Mouse (Mus musculus): ENCODE data around the gene Exd1. TPM values are rescaled to one million over a fixed set of nuclear protein-coding genes. Genes with fewer than 3 reads are reported as not detected.

Gene Exd1
- under 1 TPM; 0.57 to 0.98 TPM for total RNA-seq (2021)

DNA sequence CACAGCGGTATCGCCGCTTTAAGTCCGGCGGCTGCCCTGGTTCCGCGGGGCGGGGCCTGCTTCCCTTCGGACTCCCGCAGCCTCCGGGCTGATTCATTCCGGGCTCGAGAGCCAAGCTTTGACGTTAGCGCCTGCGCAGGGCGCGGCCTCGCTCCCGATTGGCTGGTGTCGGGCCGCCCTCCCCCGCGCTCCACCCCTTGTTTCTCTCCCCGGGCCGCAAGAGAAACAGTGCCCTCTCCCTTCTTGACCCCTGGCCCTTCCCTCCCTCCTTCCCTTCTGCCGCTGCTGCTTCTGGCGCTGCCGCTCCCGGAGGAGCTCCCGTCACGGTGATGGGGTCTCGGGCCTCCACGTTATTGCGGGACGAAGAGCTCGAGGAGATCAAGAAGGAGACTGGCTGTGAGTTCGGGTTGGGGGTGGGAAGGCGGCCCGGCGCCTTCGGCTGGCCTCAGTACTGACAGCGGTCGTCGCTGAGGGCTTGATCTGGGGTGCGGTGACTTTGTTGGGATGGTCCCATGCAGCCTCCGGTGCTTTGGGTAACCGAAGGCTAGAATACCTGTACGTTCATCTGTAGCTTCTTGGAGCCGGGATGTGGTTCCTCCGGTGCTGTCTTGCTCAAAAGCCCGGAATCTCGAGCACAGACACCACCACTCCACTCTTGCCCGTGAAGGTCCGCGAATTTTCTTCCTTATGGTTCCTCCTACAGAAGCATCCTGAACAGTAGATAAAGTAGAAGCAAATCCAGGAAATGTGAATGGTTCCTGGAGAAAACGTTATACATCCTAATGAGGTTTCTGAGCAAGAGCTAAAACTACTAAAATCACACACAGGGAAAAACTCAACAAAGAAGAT, at the start of gene Exd1, which contains the start of gene Chp1:
TSS of gene Exd1 (minus strand) at position 106 of the 849 bp plus-strand sequence.
TSS of gene Chp1 (plus strand) at position 176 of the 849 bp plus-strand sequence.
- DNase-seq (ENCODE audit: low spot score in 2 of 2), result peak; percentile 98 to 99
- intact Hi-C loops (cut with DNase I), result loop anchor here (1.0 kb wide), 2 partner anchors 47 to 70 kb away; partner anchors contain the start of gene Ino80

DNA sequence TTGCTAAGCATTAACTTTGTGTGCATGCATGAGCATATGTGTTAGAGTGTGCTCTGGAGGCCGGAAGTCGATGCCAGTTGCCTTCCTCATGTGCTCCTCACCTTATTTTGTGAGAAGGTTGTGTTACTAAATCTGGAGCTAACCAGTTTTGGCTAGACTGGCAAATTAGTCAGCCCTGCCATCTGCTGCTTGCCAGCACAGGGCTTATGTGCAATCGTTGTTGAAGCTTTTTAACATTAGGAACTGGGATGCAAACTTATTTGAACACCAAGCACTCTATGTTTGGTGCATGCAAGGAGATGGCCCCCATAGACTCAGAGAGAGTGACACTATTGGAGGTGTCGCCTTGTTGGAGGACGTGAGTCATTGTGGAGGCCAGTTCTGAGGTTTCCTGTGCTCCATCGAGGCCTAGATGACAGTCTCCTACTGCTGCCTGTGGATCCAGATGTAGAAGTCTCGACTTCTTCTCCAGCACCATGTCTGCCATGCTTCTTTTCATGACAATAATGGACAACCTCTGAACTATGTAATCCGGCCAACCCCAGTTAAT, 49.4 kb upstream of the Exd1 start:
- peak; percentile 41 to 68 for DNase-seq (ENCODE audit: low spot score in 2 of 2)
- intact Hi-C loops (cut with DNase I), result no loop called here

DNA sequence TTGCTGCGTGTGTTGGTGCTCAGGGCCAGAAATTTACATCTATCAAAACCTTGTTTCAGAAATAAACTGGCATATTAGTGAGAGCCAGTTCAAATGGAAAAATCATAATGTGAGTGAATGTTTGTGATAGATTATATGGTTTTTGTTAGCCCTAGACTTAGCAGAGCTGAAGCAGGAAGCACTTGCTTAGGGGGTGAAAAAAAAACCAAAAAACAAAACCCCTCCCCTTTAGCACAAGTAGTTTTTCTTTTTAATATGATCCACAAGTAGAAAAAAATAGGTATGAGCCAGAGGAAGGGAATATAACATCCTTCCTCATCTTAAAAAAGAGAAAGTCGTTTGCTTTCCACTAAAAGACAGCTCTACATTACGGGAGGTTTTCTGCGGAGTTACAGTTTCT, 47.9 kb upstream of the Exd1 start:
- intact Hi-C loops (cut with DNase I), result no loop called here
- no peak for DNase-seq (ENCODE audit: low spot score in 2 of 2)

DNA sequence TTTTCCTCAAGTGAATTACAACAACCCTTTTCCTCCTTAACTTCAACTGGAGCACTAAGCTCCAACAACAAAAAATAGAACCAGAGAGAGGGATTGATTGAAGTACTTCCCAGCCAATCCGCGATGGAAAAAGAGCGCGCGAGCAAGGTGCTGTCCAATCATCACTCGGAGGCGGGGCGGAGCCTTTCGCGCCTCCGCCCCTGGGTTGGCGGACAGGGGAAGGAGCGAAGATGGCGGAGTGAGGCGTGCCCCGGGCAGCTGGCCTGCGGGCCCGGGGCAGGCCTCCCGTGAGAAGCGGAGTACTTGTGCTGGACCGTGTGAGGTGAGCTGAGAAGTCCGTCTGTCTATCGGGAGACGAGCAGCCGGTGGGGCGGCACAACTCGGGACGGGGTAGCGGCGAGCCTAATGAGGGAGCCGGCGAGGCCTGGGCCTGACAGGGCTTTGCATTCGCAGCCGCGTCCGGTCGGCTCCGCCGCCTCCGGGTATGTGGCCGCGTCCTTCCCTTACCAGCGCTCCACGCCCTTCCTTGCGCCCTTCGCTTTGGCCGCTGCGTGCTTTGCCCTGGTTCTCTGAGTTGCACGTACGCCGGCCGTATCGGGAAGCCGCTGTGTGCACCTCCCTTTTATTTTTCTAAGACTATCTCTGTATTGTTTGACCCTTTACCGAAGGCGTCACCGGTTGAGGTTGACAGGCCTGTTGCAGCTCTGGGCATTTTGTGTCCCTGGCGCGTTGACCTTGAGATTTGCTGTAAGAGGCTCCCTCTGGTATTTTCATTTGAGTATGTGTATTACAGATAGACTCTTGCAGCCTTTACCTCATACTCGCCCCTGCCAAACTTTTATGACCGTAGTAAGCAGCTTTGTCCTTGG, 46.9 kb upstream of the Exd1 start:
- DNase-seq (ENCODE audit: low spot score in 2 of 2), result peak; percentile 98 to 99
- intact Hi-C loops (cut with DNase I), result loop anchor here (1.0 to 5.0 kb wide), 3 partner anchors 47 to 117 kb away; partner anchors contain the start of genes Chp1, Exd1 and Ino80

DNA sequence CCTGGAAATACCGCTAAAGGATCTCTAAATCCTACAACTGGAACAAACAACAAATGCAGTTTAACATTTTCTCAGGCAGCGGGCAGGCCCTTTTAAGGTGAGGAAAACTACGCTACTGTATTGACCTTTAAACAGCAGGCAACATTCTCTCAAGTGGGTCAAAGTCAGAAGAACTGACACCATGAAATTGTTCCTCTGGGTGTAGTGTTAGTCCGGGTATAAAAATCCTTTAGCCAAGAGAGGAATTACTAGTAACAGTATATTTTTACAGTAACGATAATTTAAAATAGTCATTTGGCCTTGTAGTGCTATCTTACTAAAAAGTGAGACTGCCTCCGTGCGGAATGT, 46.3 kb upstream of the Exd1 start:
- intact Hi-C loops (cut with DNase I), result loop anchor here (1.0 to 5.0 kb wide), 3 partner anchors 46 to 116 kb away; partner anchors contain the start of genes Chp1, Exd1 and Ino80
- DNase-seq (ENCODE audit: low spot score in 2 of 2), result no peak

DNA sequence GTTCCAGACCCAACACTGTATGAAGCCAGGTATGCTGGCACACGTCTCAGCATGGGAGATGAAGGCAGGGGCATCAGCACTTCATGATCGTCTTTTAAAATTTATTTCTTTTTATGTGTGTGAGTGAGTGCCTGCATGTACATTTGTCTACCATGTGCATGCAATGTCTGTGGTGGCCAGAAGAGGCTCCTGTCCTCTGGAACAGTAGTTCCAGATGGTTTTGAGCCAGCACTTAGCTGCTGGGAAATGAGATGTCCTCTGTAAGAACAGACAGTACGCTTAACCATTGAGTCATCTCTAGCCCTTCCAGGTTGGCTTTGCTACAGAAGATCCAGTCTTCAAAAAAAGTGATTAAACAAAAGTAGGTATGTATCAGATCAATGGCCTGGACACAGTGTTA, 43.8 kb upstream of the Exd1 start:
- no peak for DNase-seq (ENCODE audit: low spot score in 2 of 2)
- intact Hi-C loops (cut with DNase I), result loop anchor here (5.0 kb wide), 2 partner anchors 81 to 114 kb away; partner anchors contain the start of gene Ino80

DNA sequence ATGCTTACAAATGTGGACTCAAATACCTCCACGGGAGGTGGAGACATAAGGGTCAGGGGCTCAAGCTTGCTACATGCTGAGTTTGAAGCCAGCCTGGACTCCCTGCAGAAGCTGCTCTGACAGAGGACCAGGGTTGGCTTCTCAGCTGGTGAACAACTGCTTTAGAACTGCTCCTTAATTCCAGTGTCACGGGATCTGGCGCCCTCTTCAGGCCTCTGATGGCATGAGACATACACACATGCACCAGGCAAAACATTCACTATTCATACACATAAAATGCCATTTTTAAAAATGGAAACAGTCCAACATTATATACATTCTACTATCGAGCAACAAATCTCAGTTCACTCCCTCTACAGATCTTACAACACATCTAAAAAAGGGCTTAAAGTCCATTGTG, 40.0 kb upstream of the Exd1 start:
- intact Hi-C loops (cut with DNase I), result no loop called here
- peak; percentile 21 for DNase-seq (ENCODE audit: low spot score in 2 of 2)

DNA sequence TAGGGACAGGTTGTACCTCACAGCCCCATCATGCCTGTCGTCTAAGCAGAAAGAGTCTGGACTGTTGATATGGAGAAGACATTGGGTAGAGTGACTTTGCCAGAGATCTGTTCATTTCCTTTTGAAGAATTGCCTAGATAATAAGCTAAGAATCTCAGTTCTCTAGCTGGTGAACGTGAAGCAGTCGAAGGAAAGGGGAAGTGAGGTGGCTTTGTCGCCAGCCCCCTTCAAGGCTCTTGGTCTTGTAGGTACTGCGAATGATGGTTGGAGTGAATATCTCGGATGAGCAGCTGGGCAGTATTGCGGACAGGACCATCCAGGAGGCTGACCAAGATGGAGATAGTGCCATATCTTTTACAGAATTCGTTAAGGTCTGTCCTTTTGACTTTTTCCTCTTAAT, 36.9 kb upstream of the Exd1 start:
- intact Hi-C loops (cut with DNase I), result no loop called here
- no peak for DNase-seq (ENCODE audit: low spot score in 2 of 2)

DNA sequence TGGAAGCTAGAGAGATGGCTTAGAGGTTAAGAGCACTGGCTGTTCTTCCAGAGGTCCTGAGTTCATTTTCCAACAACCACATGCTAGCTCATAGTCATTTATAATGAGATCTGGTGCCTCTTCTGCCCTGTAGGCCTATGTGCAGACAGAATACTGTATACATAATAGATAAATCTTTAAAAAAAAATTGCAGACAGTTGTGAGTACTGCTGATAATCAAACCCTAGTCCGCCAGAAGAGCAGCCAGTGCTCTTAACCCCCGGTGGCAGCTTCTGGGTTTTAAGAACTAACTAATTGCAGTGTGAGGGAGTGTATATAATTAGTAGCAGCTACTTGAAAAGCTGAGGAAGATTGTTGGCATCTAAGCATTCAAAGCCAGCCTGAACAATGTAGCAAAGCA, 36.0 kb upstream of the Exd1 start:
- no peak for DNase-seq (ENCODE audit: low spot score in 2 of 2)
- intact Hi-C loops (cut with DNase I), result no loop called here

DNA sequence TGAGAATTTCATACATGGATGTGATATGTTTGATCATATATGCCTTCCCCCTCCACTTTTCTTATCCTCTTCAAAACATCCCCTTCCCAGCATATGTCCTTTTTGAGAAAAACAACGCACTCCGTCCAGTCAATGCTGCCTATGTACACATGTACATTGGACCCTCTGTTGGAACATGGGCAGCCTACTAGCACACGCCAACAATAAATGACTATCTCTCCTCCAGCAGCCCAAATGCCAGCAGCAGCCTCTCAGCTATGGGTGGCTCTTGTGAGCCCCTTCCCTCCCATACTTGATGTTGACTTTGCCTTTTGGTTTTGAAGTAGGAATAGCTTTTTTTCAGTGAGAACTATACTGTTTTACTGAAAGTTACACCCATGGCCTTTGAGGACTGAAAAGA, 34.1 kb upstream of the Exd1 start:
- DNase-seq (ENCODE audit: low spot score in 2 of 2), result no peak
- intact Hi-C loops (cut with DNase I), result no loop called here

DNA sequence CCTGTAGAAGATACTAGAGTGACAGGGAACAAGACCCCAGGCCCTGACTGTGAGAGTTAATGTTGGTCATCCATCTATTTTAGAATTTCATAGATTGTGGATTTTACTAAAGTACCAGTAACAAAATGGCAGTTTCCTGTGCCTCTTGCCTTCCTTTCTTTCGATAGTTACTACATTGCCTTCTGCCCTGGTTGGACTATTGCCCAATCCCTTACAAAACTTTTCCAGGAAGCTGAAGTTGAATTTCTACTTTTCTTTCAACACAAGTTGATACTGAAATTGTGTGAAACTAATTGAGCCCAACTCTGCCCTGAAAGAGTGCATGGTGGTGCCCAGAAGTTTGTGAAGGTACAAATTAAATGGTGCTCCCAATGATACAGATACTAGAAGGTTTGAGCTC, 25.0 kb upstream of the Exd1 start:
- DNase-seq (ENCODE audit: low spot score in 2 of 2), result no peak
- intact Hi-C loops (cut with DNase I), result no loop called here

DNA sequence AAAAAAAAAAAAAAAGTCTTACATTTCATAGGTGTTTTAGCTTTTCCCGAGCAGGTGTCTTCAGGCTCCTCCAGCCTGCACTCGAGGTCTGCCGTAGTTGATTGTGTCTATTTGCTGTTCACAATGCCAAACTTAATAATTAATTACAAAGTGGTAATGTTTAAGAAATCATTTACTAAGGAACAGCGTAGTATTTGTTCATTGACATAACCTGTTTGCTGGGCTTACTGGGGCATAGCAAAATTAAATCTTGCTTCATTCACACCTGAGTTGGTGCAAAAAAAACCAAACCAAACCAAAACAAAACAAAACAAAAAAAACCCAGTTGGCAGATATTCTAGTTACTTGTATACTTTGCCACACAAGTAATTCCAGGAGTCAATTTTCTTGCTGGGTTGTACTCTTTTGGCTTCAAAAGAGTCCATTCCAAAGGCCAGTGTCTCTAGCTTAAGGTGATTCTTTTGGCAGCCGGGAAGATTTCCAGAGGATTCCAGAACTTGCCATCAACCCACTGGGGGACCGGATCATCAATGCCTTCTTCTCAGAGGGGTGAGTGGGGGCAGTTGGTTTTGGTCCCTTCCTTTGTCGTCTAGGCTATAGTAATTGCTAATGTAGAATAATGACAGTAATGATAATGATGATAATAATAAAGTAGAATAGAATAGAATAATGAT, 18.9 kb upstream of the Exd1 start:
- no peak for DNase-seq (ENCODE audit: low spot score in 2 of 2)
- intact Hi-C loops (cut with DNase I), result no loop called here

DNA sequence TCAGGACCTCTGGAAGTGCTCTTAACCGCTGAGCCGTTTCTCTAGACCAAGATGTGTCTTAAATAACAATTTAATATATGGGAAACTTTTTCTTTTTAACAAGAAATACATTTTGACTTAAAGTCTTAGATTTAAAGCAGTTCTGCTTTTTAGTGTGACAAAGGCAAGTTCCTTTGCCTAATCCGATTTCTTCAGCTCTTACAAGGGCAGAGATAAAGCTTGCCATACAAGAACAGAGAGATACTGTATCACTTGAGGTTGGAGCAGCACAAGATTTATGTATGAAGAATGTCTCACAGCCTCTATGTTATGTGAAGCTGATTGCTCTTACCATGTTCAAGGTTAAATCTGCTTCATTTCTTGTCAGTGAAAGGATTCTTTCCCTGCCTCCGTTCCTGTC, 17.9 kb upstream of the Exd1 start:
- no peak for DNase-seq (ENCODE audit: low spot score in 2 of 2)
- intact Hi-C loops (cut with DNase I), result no loop called here

DNA sequence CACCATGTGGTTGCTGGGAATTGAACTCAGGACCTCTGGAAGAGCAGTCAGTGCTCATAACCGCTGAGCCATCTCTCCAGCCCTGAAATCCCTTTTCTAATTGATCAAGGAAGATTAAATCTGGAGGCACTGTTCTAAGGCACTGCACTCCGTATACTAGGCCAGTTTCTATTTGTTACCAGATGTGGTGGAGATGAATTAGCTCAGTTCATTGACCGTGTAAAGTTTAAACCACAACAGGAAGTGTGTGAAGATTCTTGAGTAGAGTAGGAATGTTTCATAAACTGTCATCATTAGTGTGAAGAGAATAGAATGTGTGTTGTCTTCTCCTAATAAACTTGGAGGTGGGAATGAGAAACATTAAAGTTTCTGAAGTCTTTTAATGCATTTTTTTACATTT, 14.4 kb upstream of the Exd1 start:
- intact Hi-C loops (cut with DNase I), result no loop called here

DNA sequence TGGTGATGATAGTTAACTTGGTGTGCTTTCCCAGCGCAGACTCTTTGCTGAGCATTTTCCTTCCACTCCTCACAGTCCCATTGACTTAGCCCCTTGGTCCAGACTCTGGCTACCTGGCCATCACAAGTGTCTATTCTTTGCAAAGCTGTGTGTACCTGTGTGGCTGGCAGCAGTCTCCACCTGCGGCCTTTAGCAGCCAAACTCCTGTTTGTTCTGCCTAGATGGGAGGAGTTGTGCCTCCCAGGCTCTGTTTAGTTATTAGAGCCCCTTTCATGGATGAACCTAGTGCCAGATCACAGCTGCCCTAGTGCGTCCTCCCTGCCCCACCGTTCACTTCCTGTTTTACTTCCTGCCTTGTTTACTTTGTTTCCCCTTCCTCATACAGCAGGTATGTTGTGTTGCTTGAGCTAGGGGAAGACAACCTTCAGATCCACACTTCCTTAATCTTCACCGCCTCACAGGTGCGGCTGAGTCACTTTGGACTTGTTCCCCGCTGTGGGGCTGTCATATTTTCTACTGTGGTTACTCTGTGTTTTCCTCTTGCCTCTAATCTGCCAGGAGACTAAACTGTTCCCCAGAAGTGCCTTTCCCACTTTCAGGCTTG, 11.4 kb upstream of the Exd1 start:
- no peak for DNase-seq (ENCODE audit: low spot score in 2 of 2)
- intact Hi-C loops (cut with DNase I), result no loop called here

More for the DNA sequence above, 14.4 kb upstream of the Exd1 start:
- no peak for DNase-seq (ENCODE audit: low spot score in 2 of 2)

DNA sequence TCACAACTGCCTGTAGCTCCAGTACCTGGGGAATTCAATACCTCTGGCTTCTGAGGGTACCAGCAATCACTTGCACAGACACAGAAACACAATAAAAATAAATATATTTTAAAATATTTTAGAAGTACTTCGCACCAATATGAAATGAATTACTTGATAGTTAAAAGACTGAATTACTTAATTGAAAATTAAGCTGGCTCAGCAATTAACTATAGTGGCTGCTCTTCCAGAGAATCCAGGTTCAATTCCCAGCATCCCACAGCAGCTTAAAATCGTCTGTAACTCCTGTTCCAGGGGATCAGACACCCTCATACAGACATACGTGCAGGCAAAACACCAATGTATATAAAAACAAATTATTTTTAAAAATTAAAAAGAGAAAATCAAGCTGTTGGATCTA, 10.6 kb upstream of the Exd1 start:
- no peak for DNase-seq (ENCODE audit: low spot score in 2 of 2)
- intact Hi-C loops (cut with DNase I), result no loop called here

DNA sequence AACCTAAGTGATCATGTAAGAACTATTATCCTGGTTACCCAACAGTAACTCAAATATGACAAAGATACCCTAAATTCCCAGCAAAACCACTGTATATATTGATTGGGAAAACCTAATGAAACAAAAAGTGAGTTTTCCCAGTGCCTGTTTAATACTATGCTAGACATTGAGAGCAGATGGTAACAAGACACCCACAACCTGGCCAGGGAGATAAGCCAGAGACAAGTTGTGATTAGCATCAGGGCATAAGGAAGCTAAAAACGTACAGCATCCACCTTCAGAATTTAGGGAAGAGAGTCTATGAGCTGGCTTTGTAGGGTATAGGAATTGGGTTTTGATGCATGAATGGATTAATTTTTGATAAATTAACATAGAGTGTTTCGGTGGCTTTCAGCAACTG, 2.3 kb upstream of the Exd1 start:
- intact Hi-C loops (cut with DNase I), result no loop called here
- DNase-seq (ENCODE audit: low spot score in 2 of 2), result peak in 1 of 2 experiments; percentile 44

DNA sequence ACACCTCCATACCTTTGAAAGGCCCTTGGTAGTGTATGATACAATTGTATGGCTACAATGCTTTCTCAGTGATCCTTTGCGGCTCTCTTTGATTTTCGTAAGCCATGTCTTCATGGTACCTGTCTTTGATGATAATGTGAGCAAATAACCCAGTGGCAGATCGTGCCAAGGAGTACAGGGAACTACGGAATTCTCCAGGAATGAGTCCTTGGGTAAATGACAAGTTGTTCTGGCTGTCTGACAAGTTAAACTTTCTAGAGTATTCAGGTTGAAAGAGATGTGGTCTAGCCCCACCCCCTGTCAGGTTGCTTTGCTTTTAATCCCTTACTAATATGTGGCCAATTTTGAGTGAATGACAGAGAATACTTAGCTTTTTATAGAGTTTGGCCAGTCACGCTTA, 1.3 kb upstream of the Exd1 start:
- intact Hi-C loops (cut with DNase I), result no loop called here
- DNase-seq (ENCODE audit: low spot score in 2 of 2), result no peak

DNA sequence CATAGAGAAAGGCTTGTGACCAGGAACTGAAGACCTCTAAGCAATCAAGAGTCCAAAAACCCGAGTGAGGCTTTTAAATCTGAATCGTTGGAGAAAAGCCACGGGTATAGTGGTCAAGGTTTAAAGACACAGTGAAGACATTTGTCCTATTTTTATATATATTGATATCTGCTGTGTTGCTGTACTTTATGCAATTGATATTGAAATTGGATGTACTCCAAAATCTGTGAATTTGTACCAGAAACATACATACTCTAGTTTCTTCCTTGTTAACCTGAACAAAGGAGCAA, 889 bp upstream of the Exd1 start:
- intact Hi-C loops (cut with DNase I), result no loop called here
- no peak for DNase-seq (ENCODE audit: low spot score in 2 of 2)

Data from left cerebral cortex, postnatal 25 days (tissue).